Mouse (Mus musculus): ENCODE results near the gene Tubb5.
"Not testable (repeated sequence)": the region's sequence is repeated elsewhere in the genome, so short reads cannot be mapped to it uniquely, and the experiment has no call there.

Gene Tubb5

GRCm38 (mm10) chr17:35860831-35861197 is 22.7 kb upstream of the Tubb5 start:
- DNase-seq (ENCODE audit: low read depth) = no peak

GRCm38 (mm10) chr17:35859835-35860234 is 21.7 kb upstream of the Tubb5 start:
- no peak for DNase-seq (ENCODE audit: low read depth)

GRCm38 (mm10) chr17:35859371-35859770 is 21.3 kb upstream of the Tubb5 start:
- no peak for DNase-seq (ENCODE audit: low read depth)

GRCm38 (mm10) chr17:35850974-35851373 is 12.9 kb upstream of the Tubb5 start:
- DNase-seq (ENCODE audit: low read depth) = no peak

- DNase-seq (ENCODE audit: low read depth) = no peak
Measured at GRCm38 (mm10) chr17:35848112-35848511, 10.0 kb upstream of the Tubb5 start.

GRCm38 (mm10) chr17:35843514-35843913 is 5.4 kb upstream of the Tubb5 start:
- DNase-seq (ENCODE audit: low read depth) = no peak

GRCm38 (mm10) chr17:35842006-35842405 is 3.9 kb upstream of the Tubb5 start:
- DNase-seq (ENCODE audit: low read depth) = no peak

GRCm38 (mm10) chr17:35841076-35841950 is 3.2 kb upstream of the Tubb5 start, which contains the start of gene Mdc1:
Mdc1 (plus strand) TSS chr17:35841515.
- peak; percentile 99 for DNase-seq (ENCODE audit: low read depth)

GRCm38 (mm10) chr17:35840561-35840960 is 2.5 kb upstream of the Tubb5 start:
- no peak for DNase-seq (ENCODE audit: low read depth)

GRCm38 (mm10) chr17:35839002-35839401 is 896 bp upstream of the Tubb5 start:
- not testable (repeated sequence) for DNase-seq (ENCODE audit: low read depth)

GRCm38 (mm10) chr17:35838570-35838969 is 464 bp upstream of the Tubb5 start:
- no peak for DNase-seq (ENCODE audit: low read depth)

- DNase-seq (ENCODE audit: low read depth) = no peak
Measured at GRCm38 (mm10) chr17:35837487-35837886, 619 bp downstream of the Tubb5 start.

GRCm38 (mm10) chr17:35836991-35837422 is 1.1 kb downstream of the Tubb5 start:
- DNase-seq (ENCODE audit: low read depth) = no peak

GRCm38 (mm10) chr17:35836178-35836965 is 1.7 kb downstream of the Tubb5 start:
- DNase-seq (ENCODE audit: low read depth) = peak; percentile 79

GRCm38 (mm10) chr17:35835424-35836140 is 2.5 kb downstream of the Tubb5 start:
- DNase-seq (ENCODE audit: low read depth) = no peak

- no peak for DNase-seq (ENCODE audit: low read depth)
Measured at GRCm38 (mm10) chr17:35834696-35835422, 3.2 kb downstream of the Tubb5 start.

GRCm38 (mm10) chr17:35833894-35834293 is 4.2 kb downstream of the Tubb5 start:
- no peak for DNase-seq (ENCODE audit: low read depth)

- DNase-seq (ENCODE audit: low read depth) = no peak
Measured at GRCm38 (mm10) chr17:35833239-35833751, 4.8 kb downstream of the Tubb5 start.

- no peak for DNase-seq (ENCODE audit: low read depth)
Measured at GRCm38 (mm10) chr17:35832400-35833238, 5.5 kb downstream of the Tubb5 start.

GRCm38 (mm10) chr17:35829737-35830136 is 8.4 kb downstream of the Tubb5 start:
- DNase-seq (ENCODE audit: low read depth) = no peak

Data from fibroblast of lung, adult 2 months (primary cell).